Mouse (Mus musculus) bone marrow, adult 2 months (tissue): ENCODE measurements around the gene Lrba.

ENCODE experiments used
- CTCF ChIP-seq: fragments of 200-500 bp; IDR thresholded peaks from 2 replicates; pipeline ENCODE4 v1.5.1; 2011; ENCODE audit warnings: low read length, control low read depth; ENCODE audit not compliant: control insufficient read depth, insufficient read depth
- POLR2A ChIP-seq: fragments of 200-500 bp; IDR thresholded peaks from 2 replicates; pipeline ENCODE4 v1.6.1; 2011; ENCODE audit warnings: low read depth, mild to moderate bottlenecking, control low read depth, low read length, borderline replicate concordance; ENCODE audit not compliant: control insufficient read depth

DNA sequence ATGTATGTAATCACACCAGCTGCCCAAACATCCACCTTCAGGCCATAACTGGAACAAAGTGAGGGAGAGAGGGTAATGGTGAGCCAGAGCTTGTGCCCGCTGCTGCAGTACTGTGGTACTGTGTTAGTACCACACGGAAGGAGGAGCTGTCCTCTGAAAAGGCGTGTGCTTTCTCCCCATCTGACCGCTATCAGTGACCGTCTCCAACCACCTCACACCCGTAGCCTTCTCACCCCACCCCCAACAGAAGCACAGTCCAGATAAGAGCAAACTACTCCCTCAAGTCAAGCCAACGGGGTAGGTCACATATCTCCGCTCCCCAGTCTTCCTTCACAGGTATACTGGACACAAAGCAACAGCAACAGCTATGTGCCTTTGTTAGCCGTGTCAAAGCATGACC is 574.6 kb downstream of the Lrba start:
- TF ChIP-seq POLR2A (peak; percentile 82), CTCF (no peak)
